Mouse (Mus musculus) lung, embryonic 14.5 days (tissue): Measurements from ENCODE around the gene Gpr18. TPM values are rescaled to one million over a fixed set of nuclear protein-coding genes. Genes with fewer than 3 reads are reported as not detected.

ENCODE experiments used
- ATAC-seq: fragments of 200-750 bp; cut with Nextera tagmentation; 2 replicates; pipeline ENCODE4 v1.8.0; 2017; ENCODE audit warnings: mild to moderate bottlenecking, moderate TSS enrichment, moderate library complexity; ENCODE audit not compliant: insufficient read depth
- DNase-seq: peaks from one replicate; pipeline ENCODE4 v3.0.0-alpha.2; 2015
- H3K27ac ChIP-seq: fragments of 300-500 bp; sonication (generic); 2 replicates; pipeline ENCODE4 v1.5.1; 2014; ENCODE audit warnings: low read depth, mild to moderate bottlenecking, moderate library complexity
- H3K27me3 ChIP-seq: fragments of 300-500 bp; sonication (generic); 2 replicates; pipeline ENCODE4 v1.6.1; 2014; ENCODE audit warnings: low read length, control low read depth; ENCODE audit not compliant: insufficient read depth
- H3K36me3 ChIP-seq: fragments of 300-500 bp; sonication (generic); 2 replicates; pipeline ENCODE4 v1.6.1; 2014; ENCODE audit warnings: control low read depth; ENCODE audit not compliant: insufficient read depth
- H3K4me1 ChIP-seq: fragments of 300-500 bp; sonication (generic); 2 replicates; pipeline ENCODE4 v1.6.1; 2014; ENCODE audit warnings: antibody characterized with exemption, control low read depth; ENCODE audit not compliant: insufficient read depth
- H3K4me2 ChIP-seq: fragments of 300-500 bp; sonication (generic); 2 replicates; pipeline ENCODE4 v1.6.1; 2014; ENCODE audit warnings: mild to moderate bottlenecking
- H3K4me3 ChIP-seq: fragments of 300-500 bp; sonication (generic); 2 replicates; pipeline ENCODE4 v1.5.1; 2014; ENCODE audit warnings: low read depth, low read length
- H3K9ac ChIP-seq: fragments of 300-500 bp; sonication (generic); 2 replicates; pipeline ENCODE4 v1.6.1; 2014
- H3K9me3 ChIP-seq: fragments of 300-500 bp; sonication (generic); 2 replicates; pipeline ENCODE4 v1.6.1; 2016; ENCODE audit warnings: low read depth, low read length, control low read depth
- CTCF ChIP-seq: IDR thresholded peaks from 2 replicates; pipeline ENCODE4 v1.5.1; 2016; ENCODE audit warnings: antibody characterized with exemption, low read depth
- WGBS: fragments of 180-500 bp; shearing (Covaris S2); extraction: QIAGEN DNeasy Blood & Tissue Kit; methylation state at CpG from one replicate; pipeline ENCODE4 v1.1.7; 2014; 5-methylcytosine and 5-hydroxymethylcytosine counted together
- polyA plus RNA-seq: library from polyadenylated mRNA; unstranded; fragments of >200 nt; fragmentation: Nextera tagmentation; extraction: Ambion mirVana; gene quantifications from 2 replicates; pipeline ENCODE4 v1.2.1, GENCODE M21; 2014

Gpr18 gene
- polyA plus RNA-seq, result 0.28 and 0.47 TPM in 2 replicates

GRCm38 (mm10) chr14:121915621-121916020 lies at the start of gene Gpr18:
Gene Gpr18 (minus strand): TSS chr14:121915781.
- H3K4me3 ChIP-seq, result no peak within 1 kb of the TSS
- TF ChIP-seq CTCF, result no peak

DNA sequence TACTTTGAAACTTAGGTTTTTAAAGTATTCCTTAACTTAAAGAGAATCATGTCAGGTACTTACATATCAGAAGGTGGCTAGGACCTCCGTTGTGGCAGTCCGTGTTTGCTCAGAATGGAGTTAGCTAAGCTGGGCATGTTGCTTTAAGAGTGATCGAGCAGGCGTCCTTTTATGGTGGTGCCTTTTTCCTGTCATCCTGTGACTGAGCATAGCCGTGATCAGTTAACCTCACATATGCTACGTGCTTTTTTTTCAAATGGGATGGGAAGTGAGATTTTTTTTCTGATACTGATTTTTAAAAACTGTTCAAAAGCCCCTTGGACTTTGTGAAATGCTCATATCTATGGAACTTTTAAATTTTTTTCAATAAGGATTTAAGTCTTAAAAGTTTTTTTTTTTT lies 49.4 kb upstream of the Gpr18 start, which contains the start of gene Gpr183:
TSS of gene Gpr183 (minus strand) at position 206 of the 400 bp plus-strand sequence.
- H3K36me3 ChIP-seq, result no peaks in the 10 kb centered on the region
- H3K27me3 ChIP-seq, result no peaks in the 10 kb centered on the region
- peak; percentile 45 for DNase-seq
- H3K4me2 ChIP-seq, result peak within 1 kb of the TSS; percentile 39
- no peak for TF ChIP-seq CTCF
- 13% methylated on average over 6 of the region's 6 CpGs for WGBS
- ATAC-seq, result no peak
- H3K9ac ChIP-seq, result peak within 1 kb of the TSS; percentile 30; the same call in 1 of the 2 replicates
- peak within 1 kb of the TSS; percentile 17 for H3K4me3 ChIP-seq
- peaks cover 4% of the 10 kb centered on the region; the same call in 1 of the 2 replicates for H3K4me1 ChIP-seq
- no peaks in the 10 kb centered on the region for H3K9me3 ChIP-seq
- H3K27ac ChIP-seq, result peak within 1 kb of the TSS; percentile 67; the same call in 1 of the 2 replicates

More at GRCm38 (mm10) chr14:121915621-121916020, at the start of gene Gpr18:
- WGBS, result 61% methylated on average over 8 of the region's 8 CpGs
- Histone ChIP-seq H3K36me3 (peaks cover 39% of the 10 kb centered on the region), H3K27ac (no peak within 1 kb of the TSS), H3K9ac (no peak within 1 kb of the TSS), H3K27me3 (no peaks in the 10 kb centered on the region), H3K4me2 (no peak within 1 kb of the TSS), H3K4me1 (peaks cover under 1% of the 10 kb centered on the region; the same call in 1 of the 2 replicates), H3K9me3 (no peaks in the 10 kb centered on the region)
- DNase-seq (no peak), ATAC-seq (no peak)

DNA sequence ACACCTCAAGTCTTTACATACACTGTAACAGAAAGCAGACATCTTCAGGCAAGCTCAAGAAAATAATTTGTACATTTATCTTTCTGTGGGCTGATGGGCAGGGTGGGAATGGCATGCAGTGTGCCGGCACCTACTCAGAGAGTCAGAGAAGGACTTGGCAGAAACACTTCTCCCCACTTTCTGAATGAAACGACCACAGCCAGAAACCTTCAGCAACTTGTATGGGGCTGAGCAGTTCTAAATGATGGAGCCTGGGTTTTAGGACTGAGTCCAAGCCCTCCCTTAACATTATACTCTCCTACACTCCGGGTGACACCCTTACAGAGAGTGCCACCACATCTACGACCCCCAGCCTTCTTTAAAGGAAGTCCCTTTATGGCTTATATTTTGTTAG lies 48.4 kb upstream of the Gpr18 start:
- ATAC-seq, result peak; percentile 25; the same call in 1 of the 2 replicates
- Histone ChIP-seq H3K36me3 (no peaks in the 10 kb centered on the region), H3K4me1 (peaks cover 4% of the 10 kb centered on the region; the same call in 1 of the 2 replicates), H3K9me3 (no peaks in the 10 kb centered on the region), H3K27me3 (no peaks in the 10 kb centered on the region), H3K9ac (peak overlapping the region; percentile 30; the same call in 1 of the 2 replicates), H3K4me2 (peak overlapping the region; percentile 39), H3K27ac (peak overlapping the region; percentile 67; the same call in 1 of the 2 replicates), H3K4me3 (peak overlapping the region; percentile 17)
- DNase-seq, result peak; percentile 23
- no peak for TF ChIP-seq CTCF
- 28% methylated on average over 4 of the region's 4 CpGs for WGBS

- DNase-seq, result peak; percentile 71
- H3K27ac ChIP-seq, result peak overlapping the region; percentile 67; the same call in 1 of the 2 replicates
- no peak overlapping the region for H3K9ac ChIP-seq
- ATAC-seq, result peak; percentile 30; the same call in 1 of the 2 replicates
- peak overlapping the region; percentile 17; the same call in 1 of the 2 replicates for H3K4me3 ChIP-seq
- H3K4me2 ChIP-seq, result peak overlapping the region; percentile 39
- TF ChIP-seq CTCF, result no peak
- H3K36me3 ChIP-seq, result no peaks in the 10 kb centered on the region
- peaks cover 4% of the 10 kb centered on the region; the same call in 1 of the 2 replicates for H3K4me1 ChIP-seq
- H3K9me3 ChIP-seq, result no peaks in the 10 kb centered on the region
- no peaks in the 10 kb centered on the region for H3K27me3 ChIP-seq
- WGBS, result 51% methylated on average over 9 of the region's 9 CpGs
Measured at GRCm38 (mm10) chr14:121963251-121963941, 47.8 kb upstream of the Gpr18 start.

DNA sequence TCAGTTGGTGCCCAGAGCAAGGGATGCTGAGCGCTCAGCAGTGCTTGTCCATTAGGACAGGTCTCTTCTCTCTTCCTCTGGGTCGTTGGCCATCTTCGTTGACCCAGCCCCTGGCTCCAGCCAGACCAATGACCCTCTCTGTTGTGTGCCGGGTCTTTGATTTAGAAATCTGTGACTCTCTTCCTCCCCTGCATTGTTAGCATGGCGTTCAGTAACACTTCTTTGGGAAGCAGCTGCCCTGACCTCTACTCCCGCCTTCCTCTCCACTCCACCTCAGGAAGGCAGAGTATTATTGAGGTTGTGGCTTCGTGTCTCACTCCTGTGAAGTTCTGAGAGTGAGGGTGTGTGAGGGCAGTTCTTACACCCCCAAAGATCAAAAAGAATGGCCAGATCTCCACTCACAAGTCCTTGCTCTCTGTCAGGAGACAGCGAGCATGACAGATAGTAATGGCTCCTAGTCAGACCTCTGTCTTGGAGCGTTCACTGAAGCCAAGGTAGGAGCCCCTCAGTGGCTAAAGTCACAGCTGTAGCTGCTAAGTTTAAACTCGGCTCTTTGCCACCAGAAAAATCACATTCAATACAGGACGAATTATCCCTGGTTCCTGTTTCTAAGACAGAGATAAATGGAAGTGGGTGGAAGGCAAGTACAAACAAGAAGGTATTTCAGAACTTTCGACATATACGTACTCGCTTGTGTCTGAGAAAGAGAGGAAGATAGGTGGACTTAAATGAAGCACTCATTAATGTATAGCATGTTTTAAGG lies 46.7 kb upstream of the Gpr18 start:
- WGBS, result 58% methylated on average over 14 of the region's 14 CpGs
- no peak overlapping the region for H3K4me3 ChIP-seq
- H3K27ac ChIP-seq, result peak overlapping the region; percentile 37; the same call in 1 of the 2 replicates
- peak; percentile 25 for DNase-seq
- H3K36me3 ChIP-seq, result no peaks in the 10 kb centered on the region
- H3K27me3 ChIP-seq, result no peaks in the 10 kb centered on the region
- no peak for TF ChIP-seq CTCF
- no peaks in the 10 kb centered on the region for H3K9me3 ChIP-seq
- H3K4me1 ChIP-seq, result peaks cover 4% of the 10 kb centered on the region; the same call in 1 of the 2 replicates
- ATAC-seq, result peak; percentile 35; the same call in 1 of the 2 replicates
- peak overlapping the region; percentile 30; the same call in 1 of the 2 replicates for H3K4me2 ChIP-seq
- no peak overlapping the region for H3K9ac ChIP-seq

- TF ChIP-seq CTCF, result no peak
- peak overlapping the region; percentile 30; the same call in 1 of the 2 replicates for H3K4me2 ChIP-seq
- 57% methylated on average over 12 of the region's 12 CpGs for WGBS
- no peaks in the 10 kb centered on the region for H3K9me3 ChIP-seq
- no peak for ATAC-seq
- peaks cover 4% of the 10 kb centered on the region; the same call in 1 of the 2 replicates for H3K4me1 ChIP-seq
- DNase-seq, result no peak
- H3K4me3 ChIP-seq, result no peak overlapping the region
- peak overlapping the region; percentile 37; the same call in 1 of the 2 replicates for H3K27ac ChIP-seq
- H3K9ac ChIP-seq, result no peak overlapping the region
- no peaks in the 10 kb centered on the region for H3K36me3 ChIP-seq
- H3K27me3 ChIP-seq, result no peaks in the 10 kb centered on the region
Measured at GRCm38 (mm10) chr14:121961496-121962127, 46.0 kb upstream of the Gpr18 start.
